Mouse (Mus musculus) Patski (cell line): Measurements from ENCODE around the gene Mmp2. TPM values are rescaled to one million over a fixed set of nuclear protein-coding genes. Genes with fewer than 3 reads are reported as not detected.
"Not testable (repeated sequence)": the region's sequence is repeated elsewhere in the genome, so short reads cannot be mapped to it uniquely, and the experiment has no call there.

Experiments
- ATAC-seq: fragments of 100-300 bp; one replicate; pipeline ENCODE4 v1.8.0; 2021
- CTCF ChIA-PET: fragments of 350-600 bp; sonication (Branson Sonifier 250); formaldehyde crosslinking; loops from one replicate; lab custom pipeline; 2022; ENCODE audit warnings: inconsistent platforms; lab: Charles Lee
- POLR2A ChIA-PET: fragments of 350-600 bp; sonication (Branson Sonifier 250); formaldehyde crosslinking; loops from one replicate; lab custom pipeline; 2022; ENCODE audit warnings: antibody characterized with exemption, inconsistent platforms; lab: Charles Lee
- DNase-seq: peaks from one replicate; pipeline ENCODE4 v3.0.0-alpha.2; 2011; ENCODE audit warnings: low read depth, low spot score
- H3K27me3 ChIP-seq: fragments of 371-371 bp; one replicate; pipeline ENCODE4 v1.5.1; 2021
- CTCF ChIP-seq: fragments of 100-300 bp; IDR thresholded peaks from one replicate; pipeline ENCODE4 v1.5.1; 2021
- in situ Hi-C: fragments of 300-500 bp; cut with MboI; formaldehyde crosslinking; loops from 3 replicates; pipeline ENCODE4 v1.11.1; 2018; ENCODE audit warnings: low pct_unique_long_range_greater_than_20kb, mixed read lengths
- polyA plus RNA-seq: library from polyadenylated mRNA; unstranded; gene quantifications from one replicate; pipeline ENCODE4 v1.2.3, GENCODE M21; 2021

Gene Mmp2
- polyA plus RNA-seq, 1 experiment from 2014 or later: 40.5 TPM

DNA sequence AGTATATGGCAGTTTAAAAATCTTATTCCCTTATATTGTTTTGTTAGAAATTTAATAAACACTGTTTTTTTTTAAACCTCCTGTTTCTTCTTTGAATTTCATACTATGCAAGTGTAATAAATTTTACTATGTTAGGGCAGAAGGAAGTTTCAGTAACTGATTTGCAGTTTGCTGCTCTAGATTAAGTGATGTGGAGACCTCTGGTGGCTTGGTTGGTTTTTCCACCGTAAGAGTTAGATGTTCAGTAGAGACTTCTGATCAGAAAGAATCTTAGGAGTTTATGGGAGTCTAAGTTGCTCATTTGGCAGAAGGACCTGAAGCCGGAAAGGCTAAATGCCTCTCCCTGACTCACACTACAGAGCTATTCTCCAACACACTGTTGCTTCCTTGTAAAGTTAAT, 56.7 kb downstream of the Mmp2 start:
- no peaks in the 10 kb centered on the region for H3K27me3 ChIP-seq
- TF ChIP-seq CTCF: peak; percentile 18
- DNase-seq (no peak), ATAC-seq (no peak)
- ChIA-PET CTCF (interaction anchor here (11.7 kb wide), 1 partner anchor 65 kb away, joined by 78 read pairs; no protein-coding TSS in a partner anchor), POLR2A (no interaction called here)
- in situ Hi-C loops: loop anchor here (10.0 kb wide), 1 partner anchor 59 kb away; the partner anchor contains the start of gene Mmp2

DNA sequence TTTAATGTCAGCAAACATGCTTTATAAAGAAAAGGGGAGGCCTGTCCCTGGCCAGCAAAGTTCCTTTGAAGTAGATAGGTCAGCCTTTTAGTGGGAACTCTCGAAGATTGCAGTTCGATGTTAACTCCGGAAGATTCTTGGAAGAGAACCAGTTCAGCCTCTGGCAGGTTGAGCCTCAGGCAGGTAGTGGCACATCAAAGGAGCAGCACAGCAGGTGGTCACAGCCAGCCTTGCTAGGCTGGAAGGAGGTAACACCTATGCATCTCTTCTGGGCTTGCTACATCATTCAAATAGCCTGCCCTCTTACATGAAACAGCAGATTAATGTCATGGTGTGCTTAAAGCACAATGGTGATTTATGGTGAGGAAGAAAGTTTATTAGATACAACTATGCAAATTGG, 65.1 kb downstream of the Mmp2 start:
- in situ Hi-C loops, ATAC-seq, CTCF ChIA-PET, H3K27me3 ChIP-seq, POLR2A ChIA-PET, DNase-seq: not testable (repeated sequence)

DNA sequence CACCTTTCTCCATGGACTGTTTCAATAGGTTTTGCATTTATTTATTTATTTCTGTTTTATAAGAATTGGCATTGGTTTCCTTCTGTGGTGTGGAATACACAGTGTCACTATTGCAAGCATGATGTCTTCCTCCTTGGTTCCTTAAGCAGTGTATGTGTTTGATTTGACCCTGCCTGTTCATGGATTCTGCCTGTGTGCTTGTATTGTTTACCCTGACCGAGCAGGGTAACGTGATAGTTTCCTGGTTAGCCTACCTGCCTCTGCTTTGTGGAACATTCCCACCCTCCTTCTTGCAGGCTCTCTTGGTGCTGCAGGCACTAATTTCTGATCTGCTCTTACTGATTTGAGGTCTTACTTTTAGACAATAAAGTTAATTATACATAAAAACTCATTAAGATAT, 66.8 kb downstream of the Mmp2 start:
- ATAC-seq (no peak), DNase-seq (no peak)
- ChIA-PET POLR2A (no interaction called here), CTCF (no interaction called here)
- in situ Hi-C loops: no loop called here
- H3K27me3 ChIP-seq: no peaks in the 10 kb centered on the region
- TF ChIP-seq CTCF: no peak

DNA sequence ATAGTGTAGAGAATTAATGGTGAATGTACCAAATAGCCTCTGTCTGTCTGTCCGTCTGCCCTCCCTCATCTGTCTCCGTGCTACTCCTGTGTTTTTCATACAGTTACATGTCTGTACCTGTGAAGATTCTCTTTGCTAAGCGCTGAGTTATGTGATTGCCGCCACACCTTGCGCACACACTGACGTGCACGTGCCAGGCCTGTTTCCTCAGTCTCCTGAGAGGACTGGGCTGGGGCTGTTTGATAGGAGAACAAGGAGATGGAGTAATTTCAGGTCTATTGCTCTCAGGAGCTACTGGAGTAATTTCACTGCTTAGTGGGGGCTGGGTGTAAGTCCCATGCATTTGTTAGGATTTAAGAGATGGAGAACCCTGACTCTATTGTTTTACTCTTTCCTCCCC, 68.0 kb downstream of the Mmp2 start:
- DNase-seq (no peak), ATAC-seq (no peak)
- ChIA-PET POLR2A (no interaction called here), CTCF (no interaction called here)
- H3K27me3 ChIP-seq: no peaks in the 10 kb centered on the region
- TF ChIP-seq CTCF: no peak
- in situ Hi-C loops: loop anchor here (5.0 kb wide), 1 partner anchor 97 kb away; no protein-coding TSS in a partner anchor

DNA sequence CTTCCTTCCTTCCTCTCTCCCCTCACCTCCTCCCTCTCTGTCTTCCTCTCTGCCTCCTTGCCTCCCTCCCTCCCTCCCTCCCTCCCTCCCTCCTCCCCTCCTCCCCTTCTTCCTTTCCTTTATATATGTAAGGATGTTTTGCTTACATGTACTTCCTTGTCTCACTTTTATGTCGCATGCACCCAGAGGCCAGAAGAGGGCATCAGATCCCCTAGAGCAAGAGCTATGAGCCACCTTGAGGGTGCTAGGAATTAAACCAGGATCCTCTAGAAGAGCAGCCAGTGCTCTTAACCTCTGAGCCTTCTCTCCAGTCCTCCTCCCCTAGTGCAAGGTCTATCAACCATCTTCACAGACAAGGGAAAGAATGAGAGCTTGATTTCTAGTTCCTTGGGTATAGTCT, 69.0 kb downstream of the Mmp2 start:
- peak; percentile 40 for TF ChIP-seq CTCF
- DNase-seq (no peak), ATAC-seq (no peak)
- ChIA-PET CTCF (interaction anchor here (0.7 to 1.3 kb wide), 2 partner anchors 11 to 525 kb away, joined by 3 to 4 read pairs; no protein-coding TSS in a partner anchor), POLR2A (no interaction called here)
- in situ Hi-C loops: loop anchor here (5.0 kb wide), 1 partner anchor 96 kb away; no protein-coding TSS in a partner anchor
- no peaks in the 10 kb centered on the region for H3K27me3 ChIP-seq

DNA sequence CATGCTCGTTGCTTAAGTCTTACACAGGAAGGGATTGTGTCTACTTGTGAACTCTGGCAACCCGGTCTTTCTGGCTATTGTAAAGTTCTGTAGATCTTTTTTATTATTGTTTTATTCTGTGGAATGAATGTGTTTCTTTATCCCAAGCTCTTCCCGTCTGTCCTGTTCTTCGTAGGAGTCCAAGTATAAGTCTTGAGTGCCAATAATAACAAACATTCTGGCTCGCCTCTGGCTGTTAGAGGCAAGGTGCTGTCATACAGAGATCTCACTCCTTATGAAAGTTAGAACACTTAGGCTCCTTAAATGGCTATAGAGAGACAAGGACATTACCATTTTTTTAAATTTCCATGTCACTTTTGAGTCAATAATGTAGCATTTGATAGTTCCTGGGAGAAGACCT, 69.5 kb downstream of the Mmp2 start:
- ATAC-seq (no peak), DNase-seq (no peak)
- in situ Hi-C loops: loop anchor here (5.0 kb wide), 1 partner anchor 96 kb away; no protein-coding TSS in a partner anchor
- POLR2A ChIA-PET: no interaction called here
- no peaks in the 10 kb centered on the region for H3K27me3 ChIP-seq
- CTCF ChIA-PET: interaction anchor here (0.7 to 1.4 kb wide), 3 partner anchors 11 to 524 kb away, joined by 3 to 4 read pairs (median 4); no protein-coding TSS in a partner anchor
- TF ChIP-seq CTCF: no peak

DNA sequence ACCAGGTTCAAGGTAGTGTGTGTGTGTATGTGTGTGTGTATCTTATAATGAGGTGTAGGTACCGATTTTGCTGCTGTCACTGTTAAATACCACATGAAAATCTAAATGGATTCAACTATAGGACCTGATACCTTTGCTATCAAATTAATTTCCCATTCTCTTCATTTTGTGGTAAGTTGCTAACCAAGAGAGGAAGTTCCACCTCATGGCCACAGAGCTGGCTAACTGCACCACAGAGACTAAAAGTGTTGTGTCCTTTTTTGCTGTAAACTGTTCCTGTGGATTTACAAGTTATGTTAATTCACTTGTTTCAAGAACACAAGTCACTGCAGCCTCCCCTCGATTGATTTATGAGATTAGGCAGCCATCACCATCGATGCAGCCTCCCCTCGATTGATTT, 70.7 kb downstream of the Mmp2 start:
- in situ Hi-C loops: loop anchor here (5.0 kb wide), 1 partner anchor 95 kb away; no protein-coding TSS in a partner anchor
- POLR2A ChIA-PET: interaction anchor here (0.7 kb wide), 1 partner anchor 79 kb away, joined by 4 read pairs; no protein-coding TSS in a partner anchor

DNA sequence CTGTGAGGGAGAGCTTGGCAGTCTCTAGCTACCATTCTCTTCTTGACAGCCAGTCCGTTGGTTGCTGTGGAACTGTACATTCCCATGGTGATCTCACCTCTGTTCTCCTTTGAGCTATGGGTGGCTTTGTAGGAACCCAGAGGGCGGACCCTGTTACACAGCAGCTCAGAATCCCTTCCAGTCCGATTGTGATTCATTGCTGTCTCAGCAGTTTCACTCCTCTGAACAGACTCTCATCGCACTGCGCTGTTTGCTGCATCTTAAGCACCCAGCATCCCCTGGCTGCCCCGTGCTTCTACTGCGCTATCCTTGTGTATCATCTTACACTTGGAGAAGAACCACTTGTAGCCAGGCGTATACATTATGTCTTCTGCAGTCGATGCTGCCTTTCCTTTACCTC, 72.5 kb downstream of the Mmp2 start:
- no peak for TF ChIP-seq CTCF
- ChIA-PET CTCF (interaction anchor here (0.9 to 1.4 kb wide), 3 partner anchors 8 to 82 kb away, joined by 4 to 5 read pairs (median 5); no protein-coding TSS in a partner anchor), POLR2A (no interaction called here)
- ATAC-seq (no peak), DNase-seq (no peak)
- in situ Hi-C loops: loop anchor here (5.0 kb wide), 1 partner anchor 93 kb away; no protein-coding TSS in a partner anchor
- H3K27me3 ChIP-seq: no peaks in the 10 kb centered on the region

More for the DNA sequence above, 70.7 kb downstream of the Mmp2 start:
- CTCF ChIA-PET: interaction anchor here (1.4 kb wide), 1 partner anchor 100 kb away, joined by 4 read pairs; no protein-coding TSS in a partner anchor
- ATAC-seq (no peak), DNase-seq (no peak)
- no peaks in the 10 kb centered on the region for H3K27me3 ChIP-seq
- TF ChIP-seq CTCF: no peak

DNA sequence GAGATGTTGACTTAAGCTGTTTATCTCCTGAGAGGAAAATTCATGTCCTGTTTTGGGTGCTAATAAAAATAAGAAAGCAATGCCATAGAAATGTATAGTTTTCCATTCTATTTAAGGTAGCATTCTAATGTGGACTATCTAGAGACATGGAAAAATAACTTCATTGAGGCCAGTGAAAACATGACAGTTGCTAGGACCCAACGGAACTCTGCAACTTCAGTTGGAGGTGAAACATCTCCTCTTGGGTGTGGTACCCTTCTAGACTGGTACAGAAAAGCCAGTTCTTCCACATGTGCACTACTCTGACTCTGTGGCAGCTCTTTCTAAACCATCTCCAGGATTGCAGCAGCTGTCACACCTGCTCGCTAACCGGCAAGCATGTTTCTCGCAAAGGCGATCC, 74.0 kb downstream of the Mmp2 start, which contains the start of gene Capns2:
Gene Capns2 (plus strand): TSS at position 301 of the 400 bp plus-strand sequence.
- in situ Hi-C loops: no loop called here
- ChIA-PET POLR2A (no interaction called here), CTCF (interaction anchor here (1.4 kb wide), 1 partner anchor 71 kb away, joined by 5 read pairs; no protein-coding TSS in a partner anchor)
- ATAC-seq: no peak
- no peak for DNase-seq
- H3K27me3 ChIP-seq: no peaks in the 10 kb centered on the region
- TF ChIP-seq CTCF: no peak

DNA sequence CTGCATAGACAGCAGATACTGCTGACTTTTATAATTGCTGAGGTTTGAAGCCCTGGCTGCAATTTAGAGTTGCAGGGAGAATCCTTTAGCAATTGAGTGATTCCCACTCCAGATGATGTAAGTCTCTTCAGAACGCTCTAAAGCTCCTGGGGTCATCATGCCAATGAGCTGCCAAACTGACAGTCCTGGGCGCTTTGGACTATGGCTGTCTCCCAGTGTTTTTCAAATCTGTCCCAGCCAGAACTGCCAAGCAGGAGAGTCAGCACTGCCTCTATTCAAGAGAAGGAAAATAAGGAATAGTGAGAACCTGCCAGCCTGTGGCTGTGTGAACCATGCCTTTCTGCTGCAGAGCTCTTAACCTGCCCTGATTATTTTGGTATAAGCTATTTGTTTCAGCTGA, 75.9 kb downstream of the Mmp2 start:
- ChIA-PET CTCF (no interaction called here), POLR2A (no interaction called here)
- no peak for TF ChIP-seq CTCF
- no peaks in the 10 kb centered on the region for H3K27me3 ChIP-seq
- in situ Hi-C loops: no loop called here
- ATAC-seq (no peak), DNase-seq (no peak)

Other genes with a start within 250 kb of the Mmp2 start
- not detected for gene Irx6, start 153.0 kb upstream of the Mmp2 start, polyA plus RNA-seq
- gene Lpcat2, start 28.0 kb downstream of the Mmp2 start, polyA plus RNA-seq: 7.9 TPM
- gene Capns2, start 74.1 kb downstream of the Mmp2 start, polyA plus RNA-seq: 0.08 TPM
- gene Slc6a2, start 132.8 kb downstream of the Mmp2 start, polyA plus RNA-seq: not detected
- not detected for gene Ces1a, start 220.9 kb downstream of the Mmp2 start, polyA plus RNA-seq